Mouse (Mus musculus) heart, adult 11 months (tissue): ENCODE data around the gene Gpld1.
"Not testable (repeated sequence)": the region's sequence is repeated elsewhere in the genome, so short reads cannot be mapped to it uniquely, and the experiment has no call there.

ENCODE experiments used
- DNase-seq: peaks from one replicate; pipeline ENCODE4 v3.0.0; 2022

Gene Gpld1

GRCm38 (mm10) chr13:24952659-24953058, 9.7 kb downstream of the Gpld1 start:
- DNase-seq: peak; percentile 33

GRCm38 (mm10) chr13:24955091-24955490, 12.1 kb downstream of the Gpld1 start:
- peak; percentile 50 for DNase-seq

- DNase-seq: peak; percentile 67
Observed at GRCm38 (mm10) chr13:24955500-24955899, 12.5 kb downstream of the Gpld1 start.

- DNase-seq: no peak
Observed at GRCm38 (mm10) chr13:24958671-24959070, 15.7 kb downstream of the Gpld1 start.

- DNase-seq: no peak
Observed at GRCm38 (mm10) chr13:24960084-24960483, 17.1 kb downstream of the Gpld1 start.

GRCm38 (mm10) chr13:24962119-24962518, 19.2 kb downstream of the Gpld1 start:
- no peak for DNase-seq

GRCm38 (mm10) chr13:24965130-24965845, 22.3 kb downstream of the Gpld1 start:
- no peak for DNase-seq

GRCm38 (mm10) chr13:24965846-24966201, 22.9 kb downstream of the Gpld1 start:
- no peak for DNase-seq

GRCm38 (mm10) chr13:24971776-24972175, 28.8 kb downstream of the Gpld1 start:
- DNase-seq: not testable (repeated sequence)

GRCm38 (mm10) chr13:24976384-24976783, 33.4 kb downstream of the Gpld1 start:
- no peak for DNase-seq

GRCm38 (mm10) chr13:24977820-24978342, 34.9 kb downstream of the Gpld1 start:
- DNase-seq: no peak

- DNase-seq: no peak
Observed at GRCm38 (mm10) chr13:24981031-24981430, 38.1 kb downstream of the Gpld1 start.

- no peak for DNase-seq
Observed at GRCm38 (mm10) chr13:24985435-24985834, 42.5 kb downstream of the Gpld1 start.

- no peak for DNase-seq
Observed at GRCm38 (mm10) chr13:24988391-24988790, 45.4 kb downstream of the Gpld1 start.

- DNase-seq: no peak
Observed at GRCm38 (mm10) chr13:24989006-24989405, 46.1 kb downstream of the Gpld1 start.

GRCm38 (mm10) chr13:24993160-24993559, 50.2 kb downstream of the Gpld1 start:
- peak; percentile 90 for DNase-seq

- DNase-seq: no peak
Observed at GRCm38 (mm10) chr13:24999538-24999937, 56.6 kb downstream of the Gpld1 start.

- no peak for DNase-seq
Observed at GRCm38 (mm10) chr13:25002965-25003364, 60.0 kb downstream of the Gpld1 start.

GRCm38 (mm10) chr13:25007115-25007514, 64.2 kb downstream of the Gpld1 start:
- DNase-seq: peak; percentile 59

- DNase-seq: peak; percentile 83
Observed at GRCm38 (mm10) chr13:25018316-25018715, 75.4 kb downstream of the Gpld1 start.

- peak; percentile 99 for DNase-seq
Observed at GRCm38 (mm10) chr13:25019793-25020539, 77.0 kb downstream of the Gpld1 start, which contains the start of gene Mrs2. TSS of gene Mrs2 (minus strand) at chr13:25020379.

GRCm38 (mm10) chr13:25020540-25020892, 77.6 kb downstream of the Gpld1 start:
- no peak for DNase-seq

- no peak for DNase-seq
Observed at GRCm38 (mm10) chr13:25022386-25022785, 79.4 kb downstream of the Gpld1 start.

GRCm38 (mm10) chr13:25023129-25023528, 80.2 kb downstream of the Gpld1 start:
- DNase-seq: no peak
